Mouse (Mus musculus) hindbrain, embryonic 13.5 days (tissue): ENCODE results near the gene Osbpl2. TPM values are rescaled to one million over a fixed set of nuclear protein-coding genes. Genes with fewer than 3 reads are reported as not detected.

Experiments
- microRNA-seq: library from miRNA; unstranded; fragments of <30 nt; microRNA quantifications from one replicate; pipeline ENCODE4, GENCODE M21; 2016
- polyA plus RNA-seq: library from polyadenylated mRNA; unstranded; fragments of >200 nt; fragmentation: Nextera tagmentation; extraction: Ambion mirVana; gene quantifications from 2 replicates; pipeline ENCODE4 v1.2.1, GENCODE M21; 2015

The Osbpl2 gene
- polyA plus RNA-seq, 1 experiment from 2014 or later = 58.2 TPM

Small RNA genes within 50 kb of the gene (microRNA-seq; reads per million reads assigned to microRNA genes)
- not detected for gene Mir7005

Other genes with a start within 250 kb of the Osbpl2 start
- 3.9 and 4.5 TPM in 2 replicates for gene Taf4, start 142.7 kb upstream of the Osbpl2 start, polyA plus RNA-seq
- 22.5 and 23.4 TPM in 2 replicates for gene Lsm14b, start 94.3 kb upstream of the Osbpl2 start, polyA plus RNA-seq
- 665 and 670 TPM in 2 replicates for gene Psma7, start 76.9 kb upstream of the Osbpl2 start, polyA plus RNA-seq
- 52.7 TPM in 2 replicates for gene Ss18l1, start 76.8 kb upstream of the Osbpl2 start, polyA plus RNA-seq
- 31.9 and 35.0 TPM in 2 replicates for gene Mtg2, start 48.7 kb upstream of the Osbpl2 start, polyA plus RNA-seq
- 3.1 TPM in 2 replicates for gene Hrh3, start 14.8 kb upstream of the Osbpl2 start, polyA plus RNA-seq
- 208 and 213 TPM in 2 replicates for gene Adrm1, start 52.2 kb downstream of the Osbpl2 start, polyA plus RNA-seq
- 1.9 and 2.1 TPM in 2 replicates for gene Lama5, start 106.6 kb downstream of the Osbpl2 start, polyA plus RNA-seq
- gene Rps21, start 138.1 kb downstream of the Osbpl2 start, polyA plus RNA-seq = 444 and 445 TPM in 2 replicates
- 19.8 and 20.8 TPM in 2 replicates for gene Cables2, start 154.2 kb downstream of the Osbpl2 start, polyA plus RNA-seq
- gene Rbbp8nl, start 170.6 kb downstream of the Osbpl2 start, polyA plus RNA-seq = not detected in 2 replicates
- 0.05 TPM in 1 of 2 replicates, not detected in the other for gene Gata5, start 215.4 kb downstream of the Osbpl2 start, polyA plus RNA-seq